Mouse (Mus musculus) embryonic facial prominence, embryonic 10.5 days (tissue): ENCODE data around the gene Mrvi1. TPM values are rescaled to one million over a fixed set of nuclear protein-coding genes. Genes with fewer than 3 reads are reported as not detected.

Experiments
- DNase-seq: peaks from one replicate; pipeline ENCODE4 v3.0.0-alpha.2; 2017; ENCODE audit warnings: low spot score
- H3K27ac ChIP-seq: fragments of 300-500 bp; sonication (generic); replicated peaks from 2 replicates; pipeline ENCODE4 v1.5.1; 2016; ENCODE audit warnings: mild to moderate bottlenecking
- H3K27me3 ChIP-seq: fragments of 300-500 bp; sonication (generic); replicated peaks from 2 replicates; pipeline ENCODE4 v1.6.1; 2016; ENCODE audit warnings: low read depth, mild to moderate bottlenecking; ENCODE audit not compliant: poor library complexity, severe bottlenecking
- H3K36me3 ChIP-seq: fragments of 300-500 bp; sonication (generic); replicated peaks from 2 replicates; pipeline ENCODE4 v1.6.1; 2016; ENCODE audit warnings: mild to moderate bottlenecking, moderate library complexity
- H3K4me1 ChIP-seq: fragments of 300-500 bp; sonication (generic); 2 replicates; pipeline ENCODE4 v1.6.1; 2016
- H3K4me3 ChIP-seq: fragments of 300-500 bp; sonication (generic); 2 replicates; pipeline ENCODE4 v1.5.1; 2016; ENCODE audit warnings: mild to moderate bottlenecking, moderate library complexity
- H3K9me3 ChIP-seq: fragments of 300-500 bp; sonication (generic); 2 replicates; pipeline ENCODE4 v1.6.1; 2016; ENCODE audit warnings: mild to moderate bottlenecking
- WGBS: fragments of 180-500 bp; shearing (Covaris S2); methylation state at CpG from one replicate; pipeline ENCODE4 v1.1.7; 2016; 5-methylcytosine and 5-hydroxymethylcytosine counted together
- polyA plus RNA-seq: library from polyadenylated mRNA; unstranded; fragments of >200 nt; fragmentation: Nextera tagmentation; extraction: Ambion mirVana; gene quantifications from 2 replicates; pipeline ENCODE4 v1.2.1, GENCODE M21; 2016

The Mrvi1 gene
- 0.87 and 1.5 TPM in 2 replicates for polyA plus RNA-seq

GRCm38 (mm10) chr7:110982053-110982705 lies at the start of gene Mrvi1:
TSS of gene Mrvi1 (minus strand) at chr7:110982461.
- peaks cover 24% of the 10 kb centered on the region for H3K4me1 ChIP-seq
- no peaks in the 10 kb centered on the region for H3K27me3 ChIP-seq
- no peaks in the 10 kb centered on the region for H3K36me3 ChIP-seq
- no peak for DNase-seq
- H3K27ac ChIP-seq, result peak within 1 kb of the TSS; percentile 51
- H3K4me3 ChIP-seq, result no peak within 1 kb of the TSS
- H3K9me3 ChIP-seq, result no peaks in the 10 kb centered on the region
- 60% methylated on average over 7 of the region's 7 CpGs for WGBS

- peaks cover 41% of the 10 kb centered on the region for H3K36me3 ChIP-seq
- peaks cover 22% of the 10 kb centered on the region for H3K4me1 ChIP-seq
- under 1% methylated on average over 29 of the region's 29 CpGs for WGBS
- peak overlapping the region; percentile 82 for H3K4me3 ChIP-seq
- no peak for DNase-seq
- peak overlapping the region; percentile 94 for H3K27ac ChIP-seq
- no peaks in the 10 kb centered on the region for H3K9me3 ChIP-seq
- no peaks in the 10 kb centered on the region for H3K27me3 ChIP-seq
Observed at GRCm38 (mm10) chr7:111029046-111029553, 46.8 kb upstream of the Mrvi1 start.

DNA sequence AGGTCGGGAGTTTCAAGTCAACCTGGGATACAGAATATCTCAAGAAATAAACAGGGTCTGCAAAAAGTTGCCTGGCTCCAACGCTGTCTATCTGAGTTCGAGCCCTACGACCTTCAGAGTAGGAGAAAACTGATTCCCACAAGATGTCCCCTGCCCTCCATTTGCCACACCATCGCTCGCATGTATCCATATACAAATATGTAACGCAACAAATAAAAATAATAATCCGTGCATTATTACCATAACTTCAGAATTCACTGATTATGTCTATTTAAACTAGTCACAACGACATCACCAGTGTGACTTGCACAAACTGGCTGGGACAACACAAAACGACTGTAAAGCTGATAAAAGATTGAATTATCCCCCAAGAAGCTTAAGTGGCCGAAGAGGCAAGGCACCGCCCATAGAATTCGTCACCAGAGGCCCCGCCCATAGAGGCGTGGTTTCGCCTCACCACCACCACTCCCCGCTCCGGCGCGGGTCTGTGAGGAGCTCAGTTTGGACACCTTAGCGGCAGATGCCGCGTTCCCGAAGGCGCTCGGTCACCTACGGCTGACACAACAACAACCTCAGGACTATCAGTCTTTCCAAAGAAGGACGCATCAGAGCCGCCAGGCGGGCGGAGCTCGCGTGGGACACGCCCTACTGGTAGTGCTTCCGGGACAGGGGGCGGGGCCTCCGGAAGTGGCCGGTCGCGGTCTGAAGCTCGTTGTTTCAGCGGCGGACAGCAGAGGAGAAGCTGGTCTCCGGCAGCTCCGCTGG lies 46.2 kb upstream of the Mrvi1 start, which contains the start of gene Ctr9:
Gene Ctr9, plus strand, starts transcription at position 671 of the 765 bp plus-strand sequence.
- H3K27me3 ChIP-seq, result no peaks in the 10 kb centered on the region
- H3K9me3 ChIP-seq, result no peaks in the 10 kb centered on the region
- 8% methylated on average over 45 of the region's 45 CpGs for WGBS
- peak; percentile 94 for DNase-seq
- peaks cover 35% of the 10 kb centered on the region for H3K36me3 ChIP-seq
- H3K4me3 ChIP-seq, result peak within 1 kb of the TSS; percentile 82
- H3K27ac ChIP-seq, result peak within 1 kb of the TSS; percentile 94
- peaks cover 25% of the 10 kb centered on the region for H3K4me1 ChIP-seq

- no peak for DNase-seq
- Histone ChIP-seq H3K4me1 (peaks cover 22% of the 10 kb centered on the region), H3K9me3 (no peaks in the 10 kb centered on the region), H3K4me3 (no peak overlapping the region), H3K27me3 (no peaks in the 10 kb centered on the region), H3K27ac (no peak overlapping the region), H3K36me3 (no peaks in the 10 kb centered on the region)
- WGBS, result 60% methylated on average over 4 of the region's 4 CpGs
Observed at GRCm38 (mm10) chr7:111024912-111025311, 42.7 kb upstream of the Mrvi1 start.

GRCm38 (mm10) chr7:111024068-111024594 lies 41.9 kb upstream of the Mrvi1 start:
- DNase-seq, result peak; percentile 26
- Histone ChIP-seq H3K36me3 (no peaks in the 10 kb centered on the region), H3K27ac (no peak overlapping the region; the same call in 1 of the 2 replicates), H3K27me3 (no peaks in the 10 kb centered on the region), H3K4me3 (no peak overlapping the region), H3K4me1 (peaks cover 14% of the 10 kb centered on the region), H3K9me3 (no peaks in the 10 kb centered on the region)
- 19% methylated on average over 8 of the region's 8 CpGs for WGBS

DNA sequence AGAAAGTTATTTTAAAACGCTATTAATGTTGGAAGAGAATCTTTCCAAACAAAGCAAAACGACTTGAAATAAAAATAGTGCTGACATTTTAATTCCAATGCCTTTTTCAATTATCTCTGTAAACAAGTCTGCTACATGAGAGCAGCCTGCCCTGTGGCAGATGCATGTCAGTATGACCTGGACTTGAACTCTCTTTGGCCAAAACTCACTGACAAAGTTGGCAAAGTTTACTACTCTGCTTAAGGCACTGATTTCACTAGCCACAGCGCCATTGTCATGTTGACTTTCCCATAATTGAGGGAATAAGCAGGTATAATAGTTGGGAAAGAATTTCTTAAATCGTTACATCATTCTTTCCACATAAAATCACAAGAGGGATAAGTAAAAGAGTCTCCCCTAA lies 38.6 kb upstream of the Mrvi1 start:
- Histone ChIP-seq H3K27ac (no peak overlapping the region), H3K4me3 (no peak overlapping the region), H3K4me1 (peaks cover 14% of the 10 kb centered on the region), H3K9me3 (no peaks in the 10 kb centered on the region), H3K36me3 (no peaks in the 10 kb centered on the region), H3K27me3 (no peaks in the 10 kb centered on the region)
- 81% methylated on average over 4 of the region's 4 CpGs for WGBS
- no peak for DNase-seq

DNA sequence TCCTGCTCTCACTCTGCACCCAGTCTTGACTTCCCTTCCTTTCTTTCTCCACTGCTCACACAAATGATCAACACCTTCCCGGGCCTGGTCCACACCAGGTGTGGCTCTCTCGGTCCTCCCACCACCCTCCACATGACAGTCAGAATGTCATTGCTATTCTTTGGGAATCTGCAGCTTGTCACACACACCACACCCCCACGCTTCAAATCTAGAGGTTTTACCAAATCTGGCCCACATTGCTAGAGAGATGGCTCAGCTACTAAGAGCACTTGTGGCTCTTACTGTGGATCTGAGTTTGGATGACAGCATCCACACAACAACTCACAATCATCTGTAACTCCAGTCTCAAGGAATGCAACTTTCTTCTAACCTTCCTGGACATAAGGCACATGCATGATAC lies 34.7 kb upstream of the Mrvi1 start:
- Histone ChIP-seq H3K27me3 (no peaks in the 10 kb centered on the region), H3K36me3 (no peaks in the 10 kb centered on the region), H3K4me1 (no peaks in the 10 kb centered on the region), H3K9me3 (no peaks in the 10 kb centered on the region), H3K27ac (no peak overlapping the region), H3K4me3 (no peak overlapping the region)
- no peak for DNase-seq
- 78% methylated on average over 3 of the region's 3 CpGs for WGBS

GRCm38 (mm10) chr7:111015731-111016130 lies 33.5 kb upstream of the Mrvi1 start:
- DNase-seq, result no peak
- no peak overlapping the region for H3K27ac ChIP-seq
- H3K36me3 ChIP-seq, result no peaks in the 10 kb centered on the region
- no peaks in the 10 kb centered on the region for H3K4me1 ChIP-seq
- H3K4me3 ChIP-seq, result no peak overlapping the region
- 71% methylated on average over 5 of the region's 5 CpGs for WGBS
- no peaks in the 10 kb centered on the region for H3K9me3 ChIP-seq
- no peaks in the 10 kb centered on the region for H3K27me3 ChIP-seq

DNA sequence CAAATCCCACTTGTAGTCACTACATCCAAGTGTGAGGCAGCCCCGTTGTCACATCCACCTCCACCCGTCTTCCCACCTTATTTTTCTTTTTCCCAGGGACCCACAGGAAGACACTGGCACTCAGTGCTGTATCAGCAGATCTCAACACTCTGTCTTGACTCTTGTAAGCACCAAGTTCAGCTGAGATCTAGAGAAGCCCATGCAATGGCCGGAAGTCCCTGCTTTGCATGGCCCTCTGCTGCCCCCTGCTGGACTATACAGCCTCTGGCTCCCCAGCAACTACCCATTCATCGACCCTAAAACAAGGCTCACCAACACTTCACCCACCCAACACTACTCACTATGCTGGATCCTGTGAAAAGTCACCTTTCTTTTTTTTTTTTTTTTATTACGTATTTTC lies 32.6 kb upstream of the Mrvi1 start:
- no peaks in the 10 kb centered on the region for H3K36me3 ChIP-seq
- no peaks in the 10 kb centered on the region for H3K4me1 ChIP-seq
- H3K27me3 ChIP-seq, result no peaks in the 10 kb centered on the region
- no peak overlapping the region for H3K27ac ChIP-seq
- DNase-seq, result peak; percentile 91
- no peak overlapping the region for H3K4me3 ChIP-seq
- WGBS, result 36% methylated on average over 5 of the region's 5 CpGs
- no peaks in the 10 kb centered on the region for H3K9me3 ChIP-seq

GRCm38 (mm10) chr7:111014039-111014605 lies 31.9 kb upstream of the Mrvi1 start:
- WGBS, result 84% methylated on average over 7 of the region's 7 CpGs
- DNase-seq, result no peak
- H3K4me3 ChIP-seq, result no peak overlapping the region

DNA sequence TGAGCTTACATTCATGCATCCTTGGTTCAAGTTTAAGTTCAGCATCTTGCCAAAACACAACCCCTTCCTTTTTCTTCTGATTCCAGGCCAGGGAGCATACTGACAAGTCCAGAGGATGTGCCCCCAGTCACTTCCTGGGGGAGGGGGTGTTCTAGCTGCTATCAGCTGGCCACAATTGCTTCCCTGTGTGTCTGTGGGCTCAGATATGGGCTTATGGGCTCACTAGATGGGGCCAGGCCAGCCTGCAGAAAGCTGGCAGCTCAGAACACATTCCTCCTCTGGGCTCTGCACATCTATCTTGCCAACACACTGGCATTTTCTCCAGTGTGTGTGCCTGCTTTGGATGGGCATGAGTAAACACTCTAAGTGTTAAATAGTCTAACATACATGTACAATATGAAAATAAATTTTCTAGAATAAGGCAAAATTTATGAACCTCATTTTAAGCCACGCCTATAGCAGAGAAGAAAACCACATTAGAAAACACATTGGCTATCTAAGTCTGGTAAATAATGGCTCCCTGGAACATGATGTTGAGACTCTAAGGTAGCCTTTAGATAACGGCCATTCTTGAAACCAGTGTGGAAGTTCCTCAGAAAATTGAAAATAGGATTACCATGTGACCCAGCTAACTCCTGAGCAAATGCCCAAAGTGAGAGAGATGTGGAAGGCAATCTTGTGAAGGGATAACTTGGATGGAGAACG lies 22.0 kb upstream of the Mrvi1 start:
- H3K4me3 ChIP-seq, result no peak overlapping the region
- DNase-seq, result no peak
- WGBS, result 88% methylated on average over 3 of the region's 3 CpGs
- H3K27me3 ChIP-seq, result no peaks in the 10 kb centered on the region
- no peaks in the 10 kb centered on the region for H3K36me3 ChIP-seq
- no peaks in the 10 kb centered on the region for H3K4me1 ChIP-seq
- H3K27ac ChIP-seq, result no peak overlapping the region
- H3K9me3 ChIP-seq, result no peaks in the 10 kb centered on the region

More at GRCm38 (mm10) chr7:111014039-111014605, 31.9 kb upstream of the Mrvi1 start:
- Histone ChIP-seq H3K9me3 (no peaks in the 10 kb centered on the region), H3K36me3 (no peaks in the 10 kb centered on the region), H3K4me1 (no peaks in the 10 kb centered on the region), H3K27me3 (no peaks in the 10 kb centered on the region), H3K27ac (no peak overlapping the region)
